Mouse (Mus musculus): ENCODE measurements around the gene Cks1brt.
"Not testable (repeated sequence)": the region's sequence is repeated elsewhere in the genome, so short reads cannot be mapped to it uniquely, and the experiment has no call there.

Cks1brt gene

GRCm38 (mm10) chr8:85151624-85152023 is at the start of gene Cks1brt:
Gene Cks1brt, plus strand, starts transcription at chr8:85151924.
- no peak for DNase-seq

GRCm38 (mm10) chr8:85113241-85113640 is 38.5 kb upstream of the Cks1brt start:
- DNase-seq, result no peak

- no peak for DNase-seq
Observed at GRCm38 (mm10) chr8:85115501-85115900, 36.2 kb upstream of the Cks1brt start.

- no peak for DNase-seq
Observed at GRCm38 (mm10) chr8:85116984-85117383, 34.7 kb upstream of the Cks1brt start.

- peak; percentile 91 for DNase-seq
Observed at GRCm38 (mm10) chr8:85119052-85119981, 32.4 kb upstream of the Cks1brt start.

GRCm38 (mm10) chr8:85120251-85120650 is 31.5 kb upstream of the Cks1brt start:
- DNase-seq, result not testable (repeated sequence)

GRCm38 (mm10) chr8:85122995-85123394 is 28.7 kb upstream of the Cks1brt start, which contains the start of gene Zfp791:
Gene Zfp791, minus strand, starts transcription at chr8:85123095.
- DNase-seq, result no peak

- DNase-seq, result no peak
Observed at GRCm38 (mm10) chr8:85123691-85124090, 28.0 kb upstream of the Cks1brt start.

GRCm38 (mm10) chr8:85132335-85132734 is 19.4 kb upstream of the Cks1brt start:
- DNase-seq, result no peak

- DNase-seq, result not testable (repeated sequence)
Observed at GRCm38 (mm10) chr8:85135690-85136089, 16.0 kb upstream of the Cks1brt start.

- no peak for DNase-seq
Observed at GRCm38 (mm10) chr8:85142516-85142915, 9.2 kb upstream of the Cks1brt start.

- peak; percentile 59 for DNase-seq
Observed at GRCm38 (mm10) chr8:85171291-85171690, 19.6 kb downstream of the Cks1brt start.

GRCm38 (mm10) chr8:85175892-85176291 is 24.2 kb downstream of the Cks1brt start:
- DNase-seq, result peak; percentile 60

GRCm38 (mm10) chr8:85192346-85192745 is 40.6 kb downstream of the Cks1brt start:
- DNase-seq, result no peak

GRCm38 (mm10) chr8:85220220-85220619 is 68.5 kb downstream of the Cks1brt start:
- DNase-seq, result no peak

GRCm38 (mm10) chr8:85220992-85221391 is 69.3 kb downstream of the Cks1brt start:
- peak; percentile 8 for DNase-seq

Measured in embryo, embryonic 11 days (tissue).